Mouse (Mus musculus) embryonic fibroblast, embryonic 13.5 days (primary cell): ENCODE measurements at regions not wholly inside any gene's neighbourhood (a gene's known extent, or its start where the extent isn't known, plus 50 kb on each side); places are given as distances from the start of the nearest gene placed in this dataset.

ENCODE experiments used
- H3K27ac ChIP-seq: 2 replicates; pipeline ENCODE4 v1.5.1; 2012; ENCODE audit warnings: low read length, control low read depth, inconsistent platforms; ENCODE audit not compliant: insufficient read depth
- H3K4me1 ChIP-seq: 2 replicates; pipeline ENCODE4 v1.6.1; 2011; ENCODE audit warnings: low read length; ENCODE audit not compliant: control insufficient read depth, insufficient read depth
- H3K4me3 ChIP-seq: 2 replicates; pipeline ENCODE4 v1.5.1; 2011; ENCODE audit warnings: mild to moderate bottlenecking, control low read depth, low read length; ENCODE audit not compliant: insufficient read depth
- CTCF ChIP-seq: IDR thresholded peaks from 2 replicates; pipeline ENCODE4 v1.5.1; 2011; ENCODE audit warnings: mild to moderate bottlenecking, control low read depth, low read length, moderate library complexity, borderline replicate concordance; ENCODE audit not compliant: insufficient read depth
- POLR2A ChIP-seq: IDR thresholded peaks from 2 replicates; pipeline ENCODE4 v1.6.1; 2011; ENCODE audit warnings: low read depth, mild to moderate bottlenecking, control low read depth, low read length, moderate library complexity

- no peak overlapping the region for H3K4me3 ChIP-seq
- TF ChIP-seq CTCF (no peak), POLR2A (no peak)
- H3K27ac ChIP-seq, result no peak overlapping the region
- H3K4me1 ChIP-seq, result no peaks in the 10 kb centered on the region
Measured at GRCm38 (mm10) chr1:183504103-183504841, 86.3 kb downstream of the Hhipl2 start.

GRCm38 (mm10) chr1:183507893-183508292, 89.9 kb downstream of the Hhipl2 start:
- no peak overlapping the region for H3K27ac ChIP-seq
- no peaks in the 10 kb centered on the region for H3K4me1 ChIP-seq
- no peak for TF ChIP-seq CTCF
- TF ChIP-seq POLR2A, result no peak
- H3K4me3 ChIP-seq, result no peak overlapping the region

- Histone ChIP-seq H3K27ac (peak overlapping the region; percentile 84), H3K4me3 (no peak overlapping the region), H3K4me1 (no peaks in the 10 kb centered on the region)
- TF ChIP-seq POLR2A (no peak), CTCF (no peak)
Measured at GRCm38 (mm10) chr1:183510759-183511158, 92.7 kb downstream of the Hhipl2 start.

- Histone ChIP-seq H3K4me3 (no peak overlapping the region), H3K27ac (no peak overlapping the region), H3K4me1 (no peaks in the 10 kb centered on the region)
- no peak for TF ChIP-seq POLR2A
Measured at GRCm38 (mm10) chr1:183513876-183514275, 95.9 kb downstream of the Hhipl2 start.

- TF ChIP-seq CTCF (no peak), POLR2A (no peak)
- Histone ChIP-seq H3K27ac (no peak overlapping the region), H3K4me1 (no peaks in the 10 kb centered on the region), H3K4me3 (no peak overlapping the region)
Measured at GRCm38 (mm10) chr1:183514281-183514983, 96.4 kb downstream of the Hhipl2 start.

GRCm38 (mm10) chr1:183514984-183515287, 96.9 kb downstream of the Hhipl2 start:
- no peak for TF ChIP-seq CTCF
- TF ChIP-seq POLR2A, result no peak
- no peak overlapping the region for H3K27ac ChIP-seq
- no peaks in the 10 kb centered on the region for H3K4me1 ChIP-seq
- no peak overlapping the region for H3K4me3 ChIP-seq

GRCm38 (mm10) chr1:183516167-183516566, 98.2 kb downstream of the Hhipl2 start:
- H3K4me1 ChIP-seq, result no peaks in the 10 kb centered on the region
- TF ChIP-seq CTCF, result no peak
- no peak for TF ChIP-seq POLR2A
- H3K4me3 ChIP-seq, result no peak overlapping the region
- no peak overlapping the region for H3K27ac ChIP-seq

- Histone ChIP-seq H3K27ac (no peak overlapping the region), H3K4me3 (no peak overlapping the region), H3K4me1 (no peaks in the 10 kb centered on the region)
- TF ChIP-seq CTCF (no peak), POLR2A (no peak)
Measured at GRCm38 (mm10) chr1:183517236-183517635, 99.2 kb downstream of the Hhipl2 start.

- Histone ChIP-seq H3K4me3 (no peak overlapping the region), H3K27ac (no peak overlapping the region), H3K4me1 (no peaks in the 10 kb centered on the region)
- TF ChIP-seq CTCF, result no peak
- TF ChIP-seq POLR2A, result no peak
Measured at GRCm38 (mm10) chr1:183521569-183521968, 103.6 kb downstream of the Hhipl2 start.

- no peak for TF ChIP-seq POLR2A
- no peak for TF ChIP-seq CTCF
- no peak overlapping the region for H3K27ac ChIP-seq
- no peaks in the 10 kb centered on the region for H3K4me1 ChIP-seq
- no peak overlapping the region for H3K4me3 ChIP-seq
Measured at GRCm38 (mm10) chr1:183533386-183533785, 115.4 kb downstream of the Hhipl2 start.
